Mouse (Mus musculus) limb, embryonic 13.5 days (tissue): ENCODE measurements around the gene Lgals9. TPM values are rescaled to one million over a fixed set of nuclear protein-coding genes. Genes with fewer than 3 reads are reported as not detected.

Source experiments
- ATAC-seq: fragments of 200-750 bp; cut with Nextera tagmentation; 2 replicates; pipeline ENCODE4 v1.8.0; 2017; ENCODE audit warnings: low read depth, moderate number of reproducible peaks, moderate TSS enrichment; ENCODE audit not compliant: low FRiP score
- H3K27ac ChIP-seq: fragments of 300-500 bp; sonication (generic); 2 replicates; pipeline ENCODE4 v1.5.1; 2015; ENCODE audit warnings: inconsistent platforms, mild to moderate bottlenecking, moderate library complexity
- H3K27me3 ChIP-seq: fragments of 300-500 bp; sonication (generic); 2 replicates; pipeline ENCODE4 v1.6.1; 2015; ENCODE audit warnings: mild to moderate bottlenecking, inconsistent platforms
- H3K36me3 ChIP-seq: fragments of 300-500 bp; sonication (generic); 2 replicates; pipeline ENCODE4 v1.6.1; 2015; ENCODE audit warnings: inconsistent platforms, mild to moderate bottlenecking, moderate library complexity
- H3K4me1 ChIP-seq: fragments of 300-500 bp; sonication (generic); 2 replicates; pipeline ENCODE4 v1.6.1; 2015; ENCODE audit warnings: inconsistent platforms
- H3K4me2 ChIP-seq: fragments of 300-500 bp; sonication (generic); replicated peaks from 2 replicates; pipeline ENCODE4 v1.6.1; 2015; ENCODE audit warnings: inconsistent platforms, mild to moderate bottlenecking, moderate library complexity
- H3K4me3 ChIP-seq: fragments of 300-500 bp; sonication (generic); 2 replicates; pipeline ENCODE4 v1.5.1; 2015; ENCODE audit warnings: moderate library complexity, mild to moderate bottlenecking, inconsistent platforms
- H3K9ac ChIP-seq: fragments of 300-500 bp; sonication (generic); 2 replicates; pipeline ENCODE4 v1.6.1; 2015; ENCODE audit warnings: mild to moderate bottlenecking, inconsistent platforms
- H3K9me3 ChIP-seq: fragments of 300-500 bp; sonication (generic); 2 replicates; pipeline ENCODE4 v1.6.1; 2016; ENCODE audit warnings: inconsistent platforms
- WGBS: fragments of 180-500 bp; shearing (Covaris S2); methylation state at CpG from one replicate; pipeline ENCODE4 v1.1.7; 2015; 5-methylcytosine and 5-hydroxymethylcytosine counted together
- polyA plus RNA-seq: library from polyadenylated mRNA; unstranded; fragments of >200 nt; fragmentation: Nextera tagmentation; extraction: Ambion mirVana; gene quantifications from 2 replicates; pipeline ENCODE4 v1.2.1, GENCODE M21; 2015

Gene Lgals9
- polyA plus RNA-seq: 16.3 and 16.6 TPM in 2 replicates

GRCm38 (mm10) chr11:78984483-78985177, at the start of gene Lgals9:
TSS of gene Lgals9 (minus strand) at chr11:78984946.
- no peaks in the 10 kb centered on the region for H3K27me3 ChIP-seq
- no peak within 1 kb of the TSS for H3K9ac ChIP-seq
- H3K4me3 ChIP-seq: no peak within 1 kb of the TSS
- no peak for ATAC-seq
- H3K4me2 ChIP-seq: peak within 1 kb of the TSS; percentile 31; the same call in 1 of the 2 replicates
- H3K9me3 ChIP-seq: peaks cover 3% of the 10 kb centered on the region
- no peaks in the 10 kb centered on the region for H3K36me3 ChIP-seq
- peaks cover 6% of the 10 kb centered on the region; the same call in 1 of the 2 replicates for H3K4me1 ChIP-seq
- H3K27ac ChIP-seq: no peak within 1 kb of the TSS
- 62% methylated on average over 10 of the region's 10 CpGs for WGBS

GRCm38 (mm10) chr11:79033636-79034035, 48.9 kb upstream of the Lgals9 start:
- no peak overlapping the region for H3K4me2 ChIP-seq
- H3K36me3 ChIP-seq: peaks cover 35% of the 10 kb centered on the region
- no peak for ATAC-seq
- no peak overlapping the region for H3K9ac ChIP-seq
- no peaks in the 10 kb centered on the region for H3K9me3 ChIP-seq
- peaks cover 6% of the 10 kb centered on the region for H3K4me1 ChIP-seq
- WGBS: 81% methylated on average over 11 of the region's 11 CpGs
- H3K27me3 ChIP-seq: no peaks in the 10 kb centered on the region
- H3K4me3 ChIP-seq: no peak overlapping the region
- no peak overlapping the region for H3K27ac ChIP-seq

GRCm38 (mm10) chr11:79033021-79033420, 48.3 kb upstream of the Lgals9 start:
- 85% methylated on average over 12 of the region's 12 CpGs for WGBS
- H3K27ac ChIP-seq: no peak overlapping the region
- H3K4me3 ChIP-seq: no peak overlapping the region
- peaks cover 35% of the 10 kb centered on the region for H3K36me3 ChIP-seq
- no peaks in the 10 kb centered on the region for H3K27me3 ChIP-seq
- no peak for ATAC-seq
- no peaks in the 10 kb centered on the region for H3K9me3 ChIP-seq
- H3K4me2 ChIP-seq: no peak overlapping the region
- no peak overlapping the region for H3K9ac ChIP-seq
- peaks cover 6% of the 10 kb centered on the region for H3K4me1 ChIP-seq

GRCm38 (mm10) chr11:79031452-79031746, 46.7 kb upstream of the Lgals9 start:
- WGBS: 71% methylated on average over 5 of the region's 5 CpGs

GRCm38 (mm10) chr11:79030570-79031451, 46.1 kb upstream of the Lgals9 start:
- H3K27me3 ChIP-seq: no peaks in the 10 kb centered on the region
- H3K9ac ChIP-seq: no peak overlapping the region
- H3K27ac ChIP-seq: 0 out of 2 replicates have a peak overlapping the region, but pooled peaks have one; percentile 6
- no peak overlapping the region for H3K4me3 ChIP-seq
- no peaks in the 10 kb centered on the region for H3K9me3 ChIP-seq
- 40% methylated on average over 19 of the region's 19 CpGs for WGBS
- peaks cover 6% of the 10 kb centered on the region for H3K4me1 ChIP-seq
- H3K36me3 ChIP-seq: peaks cover 37% of the 10 kb centered on the region
- ATAC-seq: 0 out of 2 replicates have a peak, but pooled peaks have one; percentile 24
- H3K4me2 ChIP-seq: no peak overlapping the region

More at GRCm38 (mm10) chr11:79031452-79031746, 46.7 kb upstream of the Lgals9 start:
- no peak overlapping the region for H3K4me2 ChIP-seq
- no peaks in the 10 kb centered on the region for H3K27me3 ChIP-seq
- H3K27ac ChIP-seq: no peak overlapping the region
- H3K9ac ChIP-seq: no peak overlapping the region
- H3K4me1 ChIP-seq: peaks cover 6% of the 10 kb centered on the region
- peaks cover 41% of the 10 kb centered on the region for H3K36me3 ChIP-seq
- no peaks in the 10 kb centered on the region for H3K9me3 ChIP-seq
- H3K4me3 ChIP-seq: no peak overlapping the region
- no peak for ATAC-seq

- H3K4me1 ChIP-seq: peaks cover 13% of the 10 kb centered on the region
- peaks cover 51% of the 10 kb centered on the region for H3K36me3 ChIP-seq
- H3K9ac ChIP-seq: peak overlapping the region; percentile 54
- peak overlapping the region; percentile 37 for H3K4me2 ChIP-seq
- ATAC-seq: no peak
- WGBS: 75% methylated on average over 6 of the region's 6 CpGs
- H3K27me3 ChIP-seq: no peaks in the 10 kb centered on the region
- H3K9me3 ChIP-seq: no peaks in the 10 kb centered on the region
- H3K27ac ChIP-seq: peak overlapping the region; percentile 44; the same call in 1 of the 2 replicates
- no peak overlapping the region for H3K4me3 ChIP-seq
Measured at GRCm38 (mm10) chr11:79023751-79024150, 39.0 kb upstream of the Lgals9 start.

- Histone ChIP-seq H3K27ac (peak overlapping the region; percentile 44; the same call in 1 of the 2 replicates), H3K36me3 (peaks cover 53% of the 10 kb centered on the region), H3K4me1 (peaks cover 13% of the 10 kb centered on the region), H3K27me3 (no peaks in the 10 kb centered on the region), H3K4me3 (no peak overlapping the region), H3K9me3 (no peaks in the 10 kb centered on the region), H3K9ac (peak overlapping the region; percentile 54), H3K4me2 (peak overlapping the region; percentile 37)
- no peak for ATAC-seq
- WGBS: 15% methylated on average over 7 of the region's 7 CpGs
Measured at GRCm38 (mm10) chr11:79023342-79023741, 38.6 kb upstream of the Lgals9 start.

GRCm38 (mm10) chr11:79022836-79023235, 38.1 kb upstream of the Lgals9 start:
- 69% methylated on average over 4 of the region's 4 CpGs for WGBS
- peaks cover 13% of the 10 kb centered on the region for H3K4me1 ChIP-seq
- no peaks in the 10 kb centered on the region for H3K9me3 ChIP-seq
- peak overlapping the region; percentile 54; the same call in 1 of the 2 replicates for H3K9ac ChIP-seq
- peak overlapping the region; percentile 44; the same call in 1 of the 2 replicates for H3K27ac ChIP-seq
- no peak for ATAC-seq
- H3K4me2 ChIP-seq: peak overlapping the region; percentile 37; the same call in 1 of the 2 replicates
- H3K36me3 ChIP-seq: peaks cover 54% of the 10 kb centered on the region
- H3K27me3 ChIP-seq: no peaks in the 10 kb centered on the region
- no peak overlapping the region for H3K4me3 ChIP-seq

GRCm38 (mm10) chr11:79020535-79021045, 35.8 kb upstream of the Lgals9 start:
- H3K4me3 ChIP-seq: no peak overlapping the region
- peaks cover 66% of the 10 kb centered on the region for H3K36me3 ChIP-seq
- no peak for ATAC-seq
- H3K9me3 ChIP-seq: no peaks in the 10 kb centered on the region
- no peak overlapping the region for H3K4me2 ChIP-seq
- H3K27ac ChIP-seq: no peak overlapping the region
- H3K4me1 ChIP-seq: peaks cover 18% of the 10 kb centered on the region
- 76% methylated on average over 21 of the region's 21 CpGs for WGBS
- no peaks in the 10 kb centered on the region for H3K27me3 ChIP-seq
- H3K9ac ChIP-seq: no peak overlapping the region

- peaks cover 18% of the 10 kb centered on the region for H3K4me1 ChIP-seq
- H3K4me2 ChIP-seq: no peak overlapping the region
- no peaks in the 10 kb centered on the region for H3K27me3 ChIP-seq
- ATAC-seq: no peak
- WGBS: 88% methylated on average over 17 of the region's 17 CpGs
- H3K4me3 ChIP-seq: no peak overlapping the region
- H3K9ac ChIP-seq: no peak overlapping the region
- H3K27ac ChIP-seq: no peak overlapping the region
- no peaks in the 10 kb centered on the region for H3K9me3 ChIP-seq
- peaks cover 60% of the 10 kb centered on the region for H3K36me3 ChIP-seq
Measured at GRCm38 (mm10) chr11:79019839-79020534, 35.2 kb upstream of the Lgals9 start.

- Histone ChIP-seq H3K9me3 (no peaks in the 10 kb centered on the region), H3K27me3 (no peaks in the 10 kb centered on the region), H3K4me3 (no peak overlapping the region), H3K36me3 (peaks cover 60% of the 10 kb centered on the region), H3K27ac (no peak overlapping the region), H3K9ac (no peak overlapping the region), H3K4me1 (peaks cover 22% of the 10 kb centered on the region), H3K4me2 (no peak overlapping the region)
- ATAC-seq: no peak
- WGBS: 54% methylated on average over 11 of the region's 11 CpGs
Measured at GRCm38 (mm10) chr11:79018954-79019704, 34.4 kb upstream of the Lgals9 start.
